Mouse (Mus musculus) bone marrow macrophage, adult 2 months (primary cell): ENCODE results near the gene Cel.

ENCODE experiments used
- CTCF ChIP-seq: IDR thresholded peaks from 2 replicates; pipeline ENCODE4 v1.5.1; 2012; ENCODE audit warnings: low read depth, mild to moderate bottlenecking, low read length, moderate library complexity
- POLR2A ChIP-seq: IDR thresholded peaks from 2 replicates; pipeline ENCODE4 v1.6.1; 2012; ENCODE audit warnings: mild to moderate bottlenecking, low read depth, low read length, borderline replicate concordance

- no peak for TF ChIP-seq POLR2A
- TF ChIP-seq CTCF: no peak
Observed at GRCm38 (mm10) chr2:28530311-28530710, 32.9 kb downstream of the Cel start.
